Comparison of ENCODE assay signal across 24 mouse cellular contexts in genomic region chr5:75738445-75738844, GRCm38 (mm10).
DNase-seq lines count a peak whose midpoint lies in the region; ATAC-seq and TF ChIP-seq lines count a peak whose summit lies in the region.
"Had no signal": no experiment of that assay in that cellular context is flagged by ENCODE, and none has a peak within 500 bp of the region (broad histone marks: within the 10 kb centered on the region; RNA-seq: fewer than 3 reads in every experiment).

No protein-coding gene starts in this region.

- no peak for TF ChIP-seq POLR2A in brain, embryonic 14.5 days (IDR thresholded peaks at IDR 0.05; ENCODE audit: borderline replicate concordance, extremely low read depth, insufficient read depth, insufficient read length, poor library complexity, severe bottlenecking)

- DNase-seq in forebrain, embryonic 11.5 days (ENCODE audit: low spot score): peak; percentile 44
- DNase-seq in Muller cell, postnatal 12 days (ENCODE audit: inconsistent ontology term): peak; percentile 22
- DNase-seq in brain, embryonic 14.5 days (ENCODE audit: low read depth): peak; percentile 51
- no peak for DNase-seq in liver
- no peak for DNase-seq in adrenal gland, postnatal 36 days
- DNase-seq: adrenal gland, adult 2 months; adrenal gland, adult 8-10 months; adrenal gland, postnatal 10 days; adrenal gland, postnatal 14 days; adrenal gland, postnatal 25 days; B cell, adult 2 months; cerebellum, adult 11 months; cerebellum, adult 11-12 months; cerebellum, adult 18-20 months; cerebellum, adult 2 months; cerebellum, adult 8-10 months had no signal

- H3K4me1 ChIP-seq in forebrain, embryonic 11.5 days (replicated peaks; ENCODE audit: control insufficient read depth, insufficient read depth, low read length): 0 out of 2 replicates have a peak, but pooled peaks cover 2% of the 10 kb centered on the region
- H3K4me1 ChIP-seq in forebrain, embryonic 15.5 days: peaks cover 5% of the 10 kb centered on the region; the same call in 1 of the 2 replicates
- H3K4me1 ChIP-seq in hindbrain, embryonic 16.5 days (ENCODE audit: control insufficient read depth, insufficient read depth, low read depth, low read length): no peaks in the 10 kb centered on the region
- peaks cover 9% of the 10 kb centered on the region for H3K4me1 ChIP-seq in hindbrain, embryonic 13.5 days (replicated peaks)

- H3K4me2 ChIP-seq in forebrain, embryonic 11.5 days (ENCODE audit: low read depth, low read length, severe bottlenecking): no peak overlapping the region
- H3K4me2 ChIP-seq in forebrain, embryonic 15.5 days (replicated peaks): no peak overlapping the region
- H3K4me2 ChIP-seq in hindbrain, embryonic 16.5 days (ENCODE audit: low read length): no peak overlapping the region
- H3K4me2 ChIP-seq in hindbrain, embryonic 13.5 days: no peak overlapping the region

- no peak for TF ChIP-seq CTCF in brain, embryonic 14.5 days (IDR thresholded peaks at IDR 0.05; ENCODE audit: borderline replicate concordance, extremely low read depth, insufficient read depth, insufficient read length)

- H3K9ac ChIP-seq in forebrain, embryonic 11.5 days (ENCODE audit: low read length): no peak overlapping the region
- no peak overlapping the region for H3K9ac ChIP-seq in forebrain, embryonic 15.5 days (replicated peaks)
- no peak overlapping the region for H3K9ac ChIP-seq in hindbrain, embryonic 16.5 days (ENCODE audit: low read depth, low read length)
- no peak overlapping the region for H3K9ac ChIP-seq in hindbrain, embryonic 13.5 days

- ATAC-seq in forebrain, embryonic 11.5 days (replicated peaks; ENCODE audit: low FRiP score): no peak
- no peak for ATAC-seq in forebrain, embryonic 15.5 days (replicated peaks)
- ATAC-seq in hindbrain, embryonic 16.5 days: peak; percentile 52; the same call in 1 of the 2 replicates
- no peak for ATAC-seq in hindbrain, embryonic 13.5 days (ENCODE audit: low FRiP score)
- ATAC-seq: activated CD4-positive, CD25-positive, alpha-beta regulatory T cell, adult 4 months; CD4-positive, CD25-positive, alpha-beta regulatory T cell, adult 4 months; Patski had no signal

- no peak overlapping the region for H3K27ac ChIP-seq in forebrain, embryonic 11.5 days (ENCODE audit: low read depth, low read length)
- no peak overlapping the region for H3K27ac ChIP-seq in forebrain, embryonic 15.5 days (replicated peaks)
- no peak overlapping the region for H3K27ac ChIP-seq in hindbrain, embryonic 16.5 days (ENCODE audit: low read depth, low read length)
- no peak overlapping the region for H3K27ac ChIP-seq in hindbrain, embryonic 13.5 days

- no peaks in the 10 kb centered on the region; the same call in 1 of the 2 replicates for H3K9me3 ChIP-seq in forebrain, embryonic 11.5 days (ENCODE audit: control insufficient read depth, low read length)
- no peaks in the 10 kb centered on the region for H3K9me3 ChIP-seq in forebrain, embryonic 15.5 days
- H3K9me3 ChIP-seq in hindbrain, embryonic 16.5 days (ENCODE audit: control insufficient read depth, low read length): no peaks in the 10 kb centered on the region
- H3K9me3 ChIP-seq in hindbrain, embryonic 13.5 days: no peaks in the 10 kb centered on the region

- no peaks in the 10 kb centered on the region for H3K36me3 ChIP-seq in forebrain, embryonic 11.5 days (ENCODE audit: control insufficient read depth, insufficient read depth, low read length)
- H3K36me3 ChIP-seq in forebrain, embryonic 15.5 days: no peaks in the 10 kb centered on the region
- H3K36me3 ChIP-seq in hindbrain, embryonic 16.5 days (ENCODE audit: control insufficient read depth, insufficient read depth, low read length): no peaks in the 10 kb centered on the region
- no peaks in the 10 kb centered on the region for H3K36me3 ChIP-seq in hindbrain, embryonic 13.5 days
- H3K36me3 ChIP-seq: G1E had no signal

- H3K4me3 ChIP-seq in forebrain, embryonic 11.5 days (ENCODE audit: low read depth, low read length): no peak overlapping the region
- no peak overlapping the region for H3K4me3 ChIP-seq in forebrain, embryonic 15.5 days
- no peak overlapping the region for H3K4me3 ChIP-seq in hindbrain, embryonic 16.5 days (ENCODE audit: low read length)
- H3K4me3 ChIP-seq in hindbrain, embryonic 13.5 days: no peak overlapping the region

- WGBS in forebrain, embryonic 11.5 days: 67% methylated on average over 2 of the region's 2 CpGs
- WGBS in forebrain, embryonic 15.5 days: 69% methylated on average over 2 of the region's 2 CpGs
- WGBS in hindbrain, embryonic 16.5 days: 47% methylated on average over 2 of the region's 2 CpGs
- WGBS in hindbrain, embryonic 13.5 days: 54% methylated on average over 2 of the region's 2 CpGs

- H3K27me3 ChIP-seq in forebrain, embryonic 11.5 days (ENCODE audit: control insufficient read depth, insufficient read depth, low read length): no peaks in the 10 kb centered on the region
- no peaks in the 10 kb centered on the region for H3K27me3 ChIP-seq in forebrain, embryonic 15.5 days
- no peaks in the 10 kb centered on the region for H3K27me3 ChIP-seq in hindbrain, embryonic 16.5 days (replicated peaks; ENCODE audit: control insufficient read depth, insufficient read depth, low read length)
- no peaks in the 10 kb centered on the region for H3K27me3 ChIP-seq in hindbrain, embryonic 13.5 days
- H3K27me3 ChIP-seq: CH12.LX, Patski had no signal

Comparison
In these comparisons a context has a peak if more than half of its experiments do, and no peak if none do; other contexts are left out.
1. DNase-seq: peak in forebrain, embryonic 11.5 days (single experiment), Muller cell, postnatal 12 days (single experiment) and brain, embryonic 14.5 days (single experiment); none in liver (single experiment) and adrenal gland, postnatal 36 days (0 of 2).